Mouse (Mus musculus): Measurements from ENCODE around the gene Rragc. TPM values are rescaled to one million over a fixed set of nuclear protein-coding genes. Genes with fewer than 3 reads are reported as not detected.

The Rragc gene
- total RNA-seq, 2 experiments from 2014 or later = 50.8 to 52.6 TPM

DNA sequence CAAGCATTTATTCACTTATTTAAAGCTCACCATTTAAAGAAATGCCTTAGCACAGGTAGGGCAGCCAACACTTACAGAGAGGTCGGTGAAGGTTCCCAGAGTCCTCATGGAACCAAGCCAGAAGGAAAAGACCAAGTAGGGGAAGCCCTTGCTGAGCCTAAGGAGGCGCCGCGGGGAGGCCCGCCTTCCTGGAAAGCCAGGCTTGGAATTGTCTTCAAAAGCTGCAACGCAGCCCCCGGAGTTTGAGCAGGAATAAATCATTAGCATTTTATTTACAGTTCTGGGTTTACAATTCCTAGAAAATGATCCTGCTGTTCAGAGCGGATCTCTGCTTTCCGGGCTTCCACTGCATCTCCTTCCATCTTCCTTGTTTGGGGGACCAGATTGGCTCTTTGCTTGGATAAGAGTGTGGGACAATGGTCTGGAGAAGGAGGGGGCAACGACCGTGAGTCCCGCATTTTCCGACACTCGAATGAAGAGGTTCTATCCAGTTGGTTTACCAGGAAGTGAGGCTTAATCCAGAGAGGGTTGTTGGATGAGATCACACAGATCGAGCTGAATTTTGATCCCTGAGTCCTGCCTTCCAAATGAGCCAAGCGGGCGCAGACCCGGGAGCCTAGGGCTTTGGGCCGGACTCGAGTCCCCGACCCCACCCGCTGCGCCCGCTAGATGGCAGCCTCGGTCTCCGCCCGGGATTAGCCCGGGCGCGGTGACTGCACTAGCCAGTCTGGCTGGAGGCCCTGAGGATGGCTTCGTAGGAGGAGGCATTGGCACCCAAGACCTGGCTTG is 39.7 kb downstream of the Rragc start:
- DNase-seq = peak; percentile 87

DNA sequence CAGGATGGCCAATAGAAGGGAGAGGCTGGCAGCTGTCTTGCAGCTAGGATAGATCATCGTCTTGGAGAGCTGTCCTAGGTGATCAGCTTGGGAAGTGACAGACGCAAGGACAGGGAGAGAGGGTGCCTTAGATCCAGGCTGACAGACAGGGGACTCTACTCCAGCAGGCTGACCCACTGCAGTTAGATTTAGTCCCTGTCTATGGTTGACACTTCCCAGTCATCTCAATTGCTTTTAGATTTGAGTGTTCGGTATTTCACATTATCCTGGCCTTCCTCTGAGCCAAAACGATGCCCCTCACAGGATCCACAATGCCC is 40.2 kb downstream of the Rragc start:
- no peak for DNase-seq

DNA sequence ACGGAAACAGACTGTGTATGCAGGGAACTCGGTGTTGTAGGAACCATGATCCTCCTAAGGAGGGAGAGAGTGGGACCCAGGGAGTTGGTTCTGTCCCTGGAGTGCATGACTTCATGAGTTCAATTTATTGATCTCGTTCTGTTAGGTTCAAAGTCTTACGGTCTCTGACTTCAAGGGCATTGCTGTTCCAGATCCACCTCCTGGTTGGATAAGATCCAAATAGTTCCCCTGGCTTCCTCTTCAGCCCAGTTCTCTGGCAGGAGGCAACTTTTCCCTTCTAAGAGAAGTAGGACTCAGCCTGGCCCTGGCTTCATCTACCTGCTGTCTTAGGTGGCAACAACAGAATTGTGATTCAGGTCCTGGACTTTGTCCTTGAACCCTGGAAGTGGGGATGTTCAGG is 40.6 kb downstream of the Rragc start:
- DNase-seq = no peak

DNA sequence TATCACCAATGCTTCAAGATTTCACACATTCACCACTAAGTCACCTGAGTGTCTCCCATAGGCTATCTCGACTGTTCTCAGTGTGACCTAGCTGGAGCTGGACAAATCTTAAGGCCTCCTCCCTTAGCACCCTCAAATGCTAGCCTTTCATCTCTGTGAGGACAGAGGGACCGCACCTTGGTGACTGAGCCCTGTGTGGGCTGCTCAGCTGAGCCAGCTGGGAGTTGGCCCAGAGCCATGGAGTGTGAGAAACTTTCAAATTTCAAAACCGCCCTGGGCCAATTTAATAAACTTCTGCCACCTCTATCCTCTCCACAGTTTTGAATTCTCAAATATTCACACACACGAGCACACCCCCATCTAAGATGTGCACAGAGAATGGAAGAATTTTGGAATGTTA is 43.7 kb downstream of the Rragc start:
- no peak for DNase-seq

DNA sequence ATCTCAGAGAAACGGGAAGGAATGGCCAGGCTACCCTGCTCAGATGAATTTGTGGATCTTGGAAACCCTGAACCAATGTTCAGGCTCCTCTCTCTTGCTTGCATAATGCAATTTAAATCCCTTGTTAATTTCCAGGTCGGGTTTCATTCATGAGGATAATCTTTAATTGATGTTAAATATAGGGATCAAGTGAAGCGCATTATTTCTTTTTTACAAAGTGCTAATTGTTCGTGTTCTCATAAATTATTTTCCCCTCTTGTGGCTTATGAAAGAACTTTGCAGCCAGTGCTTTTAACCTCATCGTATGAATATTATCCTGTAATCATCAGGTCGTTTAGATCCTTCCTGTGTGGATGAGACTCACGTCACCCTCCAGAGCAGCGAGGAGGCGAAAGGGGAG is 45.5 kb downstream of the Rragc start:
- no peak for DNase-seq

DNA sequence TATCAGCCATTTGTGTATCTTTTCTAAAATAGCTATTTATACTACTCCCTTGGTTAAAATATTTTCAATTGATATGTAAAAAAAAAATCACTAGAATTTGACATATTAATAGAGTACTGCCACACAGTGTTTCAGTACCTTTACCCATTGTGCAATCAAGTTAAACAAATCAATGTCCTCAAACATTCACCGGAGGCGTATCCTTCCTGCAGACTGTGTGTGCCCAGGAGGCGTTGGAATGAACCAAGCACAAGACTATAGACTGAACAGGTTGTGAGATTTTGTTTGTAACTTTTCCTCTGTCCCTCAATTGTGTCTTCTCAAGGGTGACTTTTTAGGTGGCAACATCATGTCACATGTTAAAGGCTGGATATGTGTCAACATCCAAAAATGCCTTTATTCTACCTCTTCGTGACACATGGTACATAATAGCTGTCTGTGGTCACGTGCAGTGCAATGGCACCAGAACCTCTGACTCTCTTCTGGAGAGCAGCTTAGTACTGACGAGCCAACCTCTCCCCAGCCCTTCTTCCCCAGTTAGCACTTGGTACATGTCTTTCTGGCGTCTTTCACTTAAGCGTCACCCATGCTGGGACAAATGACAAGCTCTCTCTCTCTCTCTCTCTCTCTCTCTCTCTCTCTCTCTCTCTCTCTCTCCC is 51.5 kb downstream of the Rragc start:
- DNase-seq = no peak

DNA sequence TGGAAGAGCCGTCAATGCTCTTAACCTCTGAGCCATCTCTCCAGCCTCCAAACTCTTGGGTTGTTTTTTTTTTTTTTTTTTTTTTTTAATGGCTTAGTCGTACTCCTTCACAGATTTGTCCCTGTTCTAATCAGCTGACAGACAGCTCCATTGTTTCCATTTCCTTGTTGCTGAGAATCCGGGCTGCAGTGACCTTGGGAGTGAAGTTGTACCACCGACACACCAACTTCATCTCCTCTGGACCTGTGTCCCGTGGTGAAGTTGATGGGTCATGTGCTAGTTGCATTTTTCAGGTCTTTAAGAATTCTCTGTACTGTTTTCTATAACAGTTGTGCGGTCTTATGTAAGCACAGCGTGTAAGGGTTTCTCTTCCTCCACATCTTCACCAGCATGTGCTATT is 52.2 kb downstream of the Rragc start:
- no peak for DNase-seq

DNA sequence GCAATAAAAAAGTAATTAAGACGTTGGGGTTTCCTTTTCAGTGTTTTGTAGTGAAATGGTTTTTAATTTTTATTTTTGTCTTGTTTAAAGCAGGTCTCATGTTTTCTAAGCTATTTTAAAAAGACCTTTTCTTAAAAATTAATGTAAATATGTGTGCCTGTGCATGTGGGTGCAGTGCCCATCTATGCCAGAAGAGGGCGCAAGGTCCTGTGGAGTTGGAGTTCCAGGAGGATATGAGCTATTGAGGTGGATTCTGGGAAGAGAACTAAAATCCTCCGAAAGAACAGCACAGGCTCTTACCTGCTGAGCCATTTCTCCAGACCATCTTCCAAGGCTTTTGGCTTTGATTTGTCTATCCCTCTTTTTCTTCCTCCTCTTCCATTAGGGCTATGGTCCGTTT is 53.8 kb downstream of the Rragc start:
- DNase-seq = no peak

DNA sequence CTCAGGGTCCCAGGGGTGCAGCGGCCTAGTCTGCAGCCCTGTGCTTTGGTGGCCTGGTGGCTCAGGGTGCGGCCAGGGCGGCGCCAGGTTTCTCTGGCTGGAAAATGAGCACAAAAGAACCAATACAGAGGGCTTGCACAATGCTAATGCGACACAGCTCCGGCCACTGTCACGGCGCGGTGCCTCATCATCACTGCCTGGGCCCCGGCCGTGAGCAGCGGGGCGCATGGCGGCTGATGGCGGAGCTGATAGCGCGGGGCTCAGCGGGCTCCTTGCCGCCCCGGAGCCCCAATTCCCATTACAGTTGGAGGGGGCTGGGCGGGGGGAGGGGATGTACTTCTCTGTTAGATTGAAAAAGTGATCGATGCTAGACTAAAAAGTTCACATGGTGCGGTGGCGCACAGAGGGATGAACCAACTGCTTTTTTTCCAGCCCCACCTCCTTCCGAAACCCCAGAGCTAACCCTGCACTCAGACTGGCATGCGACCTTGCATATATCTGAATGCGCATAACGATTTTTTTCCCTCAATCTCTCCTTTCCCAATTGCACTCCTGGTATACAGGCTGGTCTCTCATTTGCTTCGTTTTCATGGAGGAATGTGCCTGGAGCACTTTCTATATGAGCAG is 55.3 kb downstream of the Rragc start:
- no peak for DNase-seq

DNA sequence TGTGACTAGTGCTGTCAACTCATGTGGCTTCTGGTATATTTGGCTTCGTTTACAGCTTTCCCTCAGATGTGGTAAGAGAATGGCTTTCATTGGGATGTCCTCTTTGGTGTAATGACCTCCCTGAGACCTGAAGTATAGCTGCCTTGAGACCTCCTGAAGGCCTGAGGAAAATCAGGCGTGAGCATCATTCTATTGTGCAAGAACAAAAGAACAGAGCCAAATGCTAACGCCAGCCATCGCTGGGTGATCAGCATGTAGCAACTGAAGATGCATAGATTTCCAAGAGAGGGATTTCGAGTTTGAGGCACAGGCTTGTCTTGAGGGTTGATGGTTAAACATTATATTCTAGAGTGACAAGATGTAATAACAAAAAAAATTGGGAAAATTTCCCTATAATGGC is 64.9 kb downstream of the Rragc start:
- DNase-seq = no peak

Other genes with a start within 250 kb of the Rragc start
- 100 to 1,000 TPM; 431 to 441 TPM for gene Macf1, start 233.1 kb upstream of the Rragc start, total RNA-seq (2021)
- 100 to 1,000 TPM; 273 to 301 TPM for gene Ndufs5, start 199.2 kb upstream of the Rragc start, total RNA-seq (2021)
- 10 to 100 TPM; 46.2 to 46.7 TPM for gene Akirin1, start 167.1 kb upstream of the Rragc start, total RNA-seq (2021)
- under 1 TPM; 0.41 to 0.77 TPM for gene Rhbdl2, start 129.6 kb upstream of the Rragc start, total RNA-seq (2021)
- not detected for gene 4933427I04Rik, start 57.8 kb upstream of the Rragc start, total RNA-seq (2021)
- gene Mycbp, start 12.6 kb upstream of the Rragc start, total RNA-seq (2021) = 10 to 100 TPM; 28.9 to 31.2 TPM
- not detected for gene 4930535I16Rik, start 576 bp downstream of the Rragc start, total RNA-seq (2021)